Mouse (Mus musculus) common myeloid progenitor, adult 5-6 weeks (primary cell): Measurements from ENCODE around the gene Bdnf. TPM values are rescaled to one million over a fixed set of nuclear protein-coding genes. Genes with fewer than 3 reads are reported as not detected.
A peak's percentile ranks its signal among the peaks of the same experiment; 100 is the strongest.

ENCODE experiments used
- ATAC-seq: replicated peaks from 2 replicates; pipeline ENCODE4 v1.8.0; 2016; ENCODE audit warnings: low read depth, mild to moderate bottlenecking, moderate TSS enrichment, inconsistent platforms; ENCODE audit not compliant: poor library complexity, severe bottlenecking
- total RNA-seq: library from RNA; stranded (forward); fragments of 200-1000, 187-1606 nt; gene quantifications from 2 replicates; pipeline ENCODE4 v1.2.3, GENCODE M21; 2017

Gene Bdnf
- not detected in 2 replicates for total RNA-seq

DNA sequence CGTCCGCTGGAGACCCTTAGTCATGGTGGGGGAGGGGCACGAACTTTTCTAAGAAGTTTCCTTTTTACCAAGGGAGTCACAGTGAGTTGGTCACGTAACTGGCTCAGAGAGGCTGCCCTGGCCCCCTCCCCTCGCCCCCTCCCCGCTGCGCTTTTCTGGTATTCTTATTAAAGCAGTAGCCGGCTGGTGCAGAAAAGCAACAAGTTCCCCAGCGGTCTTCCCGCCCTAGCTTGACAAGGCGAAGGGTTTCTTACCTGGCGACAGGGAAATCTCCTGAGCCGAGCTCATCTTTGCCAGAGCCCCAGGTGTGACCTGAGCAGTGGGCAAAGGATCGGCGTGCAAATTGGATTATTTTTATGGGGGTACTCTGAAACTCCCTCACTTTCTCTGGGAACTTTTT is at the start of gene Bdnf:
Bdnf (plus strand) TSS at position 169 of the 400 bp plus-strand sequence.
- ATAC-seq, result no peak

DNA sequence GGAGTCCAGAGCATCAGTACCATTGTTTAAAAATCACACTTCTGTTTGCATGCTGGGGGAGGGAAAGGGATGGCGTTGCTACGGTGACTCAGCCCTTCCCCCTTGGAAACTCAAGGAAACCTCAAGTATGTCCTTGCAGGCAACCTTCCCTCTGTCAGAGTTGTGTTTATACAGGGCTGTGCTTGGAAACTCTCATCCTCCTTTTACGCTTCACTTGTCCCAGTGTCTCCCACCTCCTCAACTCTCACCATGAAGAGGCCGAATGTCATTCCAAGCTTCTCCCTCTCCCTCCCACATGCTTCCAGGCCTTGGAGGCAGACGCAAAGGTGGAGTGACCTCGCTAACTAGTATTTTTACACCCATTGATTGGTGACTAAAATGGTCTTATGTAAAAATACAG is 47.6 kb upstream of the Bdnf start:
- no peak for ATAC-seq

DNA sequence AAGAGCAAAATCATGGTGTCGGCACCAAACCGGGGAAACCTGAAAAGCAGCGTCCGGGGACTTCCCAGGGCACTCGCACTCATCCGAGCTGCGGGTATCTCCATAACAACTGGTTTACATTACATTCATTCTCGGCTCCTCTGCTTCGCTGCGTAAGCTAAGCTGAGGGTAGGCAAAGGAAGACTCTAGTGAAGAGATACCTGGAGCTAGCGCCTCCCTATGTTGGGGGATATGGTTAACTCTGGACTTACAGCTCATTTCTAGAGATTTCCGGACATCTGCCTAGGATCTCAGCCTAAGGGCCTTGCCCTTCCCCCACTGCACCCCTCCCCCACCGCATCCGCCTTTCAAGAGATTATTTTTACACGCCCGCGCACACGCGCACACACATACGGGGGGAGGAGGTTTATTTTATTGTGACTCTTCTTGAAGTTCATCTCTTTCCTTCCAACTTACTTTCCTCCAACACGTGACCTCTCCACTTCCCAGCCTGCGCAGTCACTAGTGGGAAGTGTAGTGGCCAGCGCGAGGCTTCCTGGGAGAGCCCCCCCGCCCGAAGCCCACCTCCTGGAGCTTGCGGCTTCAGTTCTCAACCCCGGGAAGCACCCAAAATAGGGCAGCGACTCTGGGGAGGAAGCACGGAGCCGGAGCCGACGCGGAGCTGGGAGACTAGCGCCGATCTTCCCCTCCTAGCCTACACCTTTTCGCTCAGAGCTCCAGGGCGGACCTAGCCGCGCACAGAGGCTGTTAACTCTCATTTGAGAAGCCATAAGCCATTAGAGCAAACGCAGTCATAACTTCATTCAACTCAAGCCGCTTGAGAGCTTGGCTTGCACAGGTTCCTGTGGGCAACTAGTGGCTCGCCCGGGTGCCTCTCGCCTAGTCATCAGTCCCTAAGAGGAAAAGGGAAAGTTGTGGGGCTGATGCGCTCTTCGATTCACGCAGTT is 718 bp upstream of the Bdnf start:
- 0 out of 2 replicates have a peak, but pooled peaks have one; percentile 6 for ATAC-seq

DNA sequence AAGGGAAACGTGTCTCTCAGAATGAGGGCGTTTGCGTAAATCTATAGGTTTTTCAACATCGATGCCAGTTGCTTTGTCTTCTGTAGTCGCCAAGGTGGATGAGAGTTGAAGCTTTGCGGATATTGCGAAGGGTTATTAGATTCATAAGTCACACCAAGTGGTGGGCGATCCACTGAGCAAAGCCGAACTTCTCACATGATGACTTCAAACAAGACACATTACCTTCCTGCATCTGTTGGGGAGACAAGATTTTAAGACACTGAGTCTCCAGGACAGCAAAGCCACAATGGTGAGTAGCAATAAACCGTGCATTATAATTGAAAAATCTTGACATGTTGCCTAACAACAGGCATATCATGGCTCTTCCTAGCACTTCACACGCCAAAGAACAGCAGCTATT is 551 bp downstream of the Bdnf start:
- ATAC-seq, result no peak

DNA sequence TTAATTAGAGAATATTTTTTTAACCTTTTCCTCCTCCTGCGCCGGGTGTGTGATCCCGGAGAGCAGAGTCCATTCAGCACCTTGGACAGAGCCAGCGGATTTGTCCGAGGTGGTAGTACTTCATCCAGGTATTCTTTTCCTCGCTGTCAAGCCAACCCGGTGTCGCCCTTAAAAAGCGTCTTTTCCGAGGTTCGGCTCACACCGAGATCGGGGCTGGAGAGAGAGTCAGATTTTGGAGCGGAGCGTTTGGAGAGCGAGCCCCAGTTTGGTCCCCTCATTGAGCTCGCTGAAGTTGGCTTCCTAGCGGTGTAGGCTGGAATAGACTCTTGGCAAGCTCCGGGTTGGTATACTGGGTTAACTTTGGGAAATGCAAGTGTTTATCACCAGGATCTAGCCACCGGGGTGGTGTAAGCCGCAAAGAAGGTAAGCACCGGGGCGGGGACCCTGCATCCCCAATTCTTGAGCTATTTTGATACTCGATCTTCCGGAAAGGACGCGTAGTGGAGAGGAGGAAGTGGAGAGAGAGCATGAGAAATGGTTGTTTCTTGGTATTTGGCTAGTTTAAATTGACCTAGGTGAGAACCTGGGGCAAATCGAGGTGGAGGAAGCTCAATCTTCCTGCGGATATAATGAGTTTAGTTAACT is 1.6 kb downstream of the Bdnf start:
- ATAC-seq, result peak; percentile 55

DNA sequence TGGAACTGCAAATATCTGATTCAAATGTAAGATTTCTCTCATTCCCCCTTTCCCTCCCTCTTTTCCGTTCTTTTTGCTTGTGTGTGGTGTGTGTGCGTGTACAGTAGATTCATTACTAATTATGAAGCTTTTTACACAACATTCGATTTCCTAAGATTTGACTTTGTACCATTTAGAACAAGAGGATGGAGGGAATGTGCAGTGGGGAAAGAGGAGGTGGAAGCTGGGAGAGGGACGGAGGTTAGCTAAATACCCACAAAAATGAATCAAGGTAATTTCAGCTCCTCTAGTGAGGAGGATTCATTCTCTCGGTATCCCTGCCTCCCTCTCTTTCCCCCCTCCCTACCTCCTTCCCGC is 2.1 kb downstream of the Bdnf start:
- ATAC-seq, result no peak

DNA sequence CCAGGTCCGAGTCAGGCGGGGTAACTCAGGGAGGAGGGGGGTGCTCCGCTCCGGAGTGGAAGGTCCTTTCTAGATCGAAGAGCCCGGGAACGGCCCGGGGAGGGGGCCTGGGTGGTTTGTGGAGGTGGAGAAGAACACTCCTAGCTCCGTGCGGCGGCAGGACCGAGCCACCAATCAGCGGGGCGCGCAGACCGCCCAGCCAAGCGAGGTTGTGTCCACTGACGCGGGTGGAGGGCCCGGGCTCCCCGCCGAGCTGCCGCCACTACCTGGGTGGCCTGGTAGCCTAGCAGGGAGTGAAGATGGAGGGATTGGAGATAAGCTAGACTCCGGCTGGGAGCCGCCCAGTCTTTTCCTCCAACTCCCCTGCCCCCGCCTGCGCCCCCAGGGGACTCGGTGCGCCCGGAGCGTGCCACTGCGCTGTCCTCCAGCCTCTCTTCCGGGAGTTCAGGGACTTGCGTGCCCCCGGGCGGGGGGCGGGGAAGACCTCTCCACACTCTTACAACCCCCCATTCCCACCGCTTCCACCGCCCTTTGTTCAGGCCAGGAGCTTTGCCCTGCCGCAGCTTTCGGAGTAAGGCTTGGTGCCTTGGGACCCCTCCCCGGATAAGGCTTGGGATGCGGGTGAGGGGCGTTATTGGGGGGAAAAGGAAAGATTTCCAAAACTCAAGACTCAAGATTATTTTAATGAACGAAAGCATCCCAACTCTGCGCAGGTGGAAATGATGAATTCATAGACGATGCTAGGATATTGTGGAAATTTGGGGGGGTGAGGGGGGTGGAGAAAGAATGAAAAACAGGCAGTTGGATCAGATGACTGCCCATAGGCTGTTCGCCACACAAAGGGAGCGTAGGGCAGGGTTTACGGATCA is 3.0 kb downstream of the Bdnf start:
- no peak for ATAC-seq

DNA sequence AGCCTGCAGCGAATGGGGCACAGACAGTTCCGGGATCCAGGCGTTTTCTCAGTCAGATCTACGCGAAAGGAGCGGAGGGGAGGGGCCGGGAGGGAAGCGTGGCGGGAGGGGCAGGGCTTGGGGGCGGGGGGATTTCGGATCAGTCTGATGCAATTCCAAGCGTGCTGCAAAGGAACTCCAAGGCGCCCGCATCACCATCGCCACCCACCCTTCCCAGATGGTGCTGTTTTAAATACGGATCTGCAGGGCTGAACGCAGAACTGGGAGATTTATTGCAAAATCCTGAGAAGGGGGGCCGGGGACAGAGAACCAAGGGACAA is 3.5 kb downstream of the Bdnf start:
- ATAC-seq, result 0 out of 2 replicates have a peak, but pooled peaks have one; percentile 12

DNA sequence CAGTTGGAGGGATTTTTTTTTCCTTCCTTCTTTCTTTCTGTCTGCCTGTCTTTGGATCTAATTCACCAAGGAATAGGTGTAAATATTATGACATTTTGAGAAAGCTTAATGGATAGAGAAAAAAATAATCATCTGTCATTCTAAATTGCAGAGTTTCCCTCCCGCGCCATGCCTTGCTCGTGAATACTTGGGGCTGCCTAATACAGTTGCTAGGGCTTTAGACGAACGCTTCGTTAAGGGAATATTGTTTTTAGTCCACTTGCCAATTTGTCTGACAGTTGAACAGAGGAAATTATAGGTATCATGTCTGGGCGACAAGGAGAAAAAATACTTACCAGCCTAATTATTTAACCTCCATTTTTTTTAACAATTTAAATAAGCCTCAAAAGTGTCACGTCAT is 4.0 kb downstream of the Bdnf start:
- ATAC-seq, result no peak

DNA sequence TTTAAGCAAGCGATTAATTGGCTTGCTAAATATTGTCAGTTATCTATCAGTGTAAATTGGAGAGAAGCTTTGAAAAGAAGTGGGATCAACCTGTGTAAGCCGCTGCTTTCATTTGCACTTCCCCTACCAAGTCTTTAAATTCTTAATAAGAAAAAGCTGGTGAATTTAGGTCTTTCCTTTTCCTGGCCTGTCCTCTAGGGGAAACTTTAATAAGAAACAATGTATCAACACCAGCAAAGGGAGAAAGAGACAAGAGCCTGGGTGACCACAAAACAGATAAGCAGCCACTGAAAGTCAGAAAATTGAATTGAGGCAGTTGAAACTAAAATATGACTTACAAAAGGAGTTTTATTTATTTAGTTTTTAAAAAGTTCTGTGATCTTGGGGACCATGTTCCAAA is 4.9 kb downstream of the Bdnf start:
- no peak for ATAC-seq

DNA sequence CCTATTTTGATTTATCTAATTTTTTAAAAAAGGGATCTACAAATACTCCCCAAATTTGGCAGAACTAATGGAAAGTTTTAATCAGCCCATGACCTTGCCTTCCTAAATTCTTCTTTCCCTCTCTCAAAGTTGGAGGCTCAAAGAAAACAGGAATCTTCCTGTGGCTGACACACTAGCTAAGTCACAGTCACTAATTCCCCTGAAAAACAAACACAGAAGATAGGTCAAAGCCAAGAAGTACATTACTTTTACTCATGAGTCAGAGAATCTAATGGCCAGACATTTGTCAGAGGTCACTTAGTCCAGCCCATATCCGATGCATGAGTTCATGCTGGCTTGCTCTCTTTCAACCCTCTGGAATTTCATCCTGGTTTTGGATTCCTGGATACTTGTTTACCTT is 6.6 kb downstream of the Bdnf start:
- ATAC-seq, result no peak

DNA sequence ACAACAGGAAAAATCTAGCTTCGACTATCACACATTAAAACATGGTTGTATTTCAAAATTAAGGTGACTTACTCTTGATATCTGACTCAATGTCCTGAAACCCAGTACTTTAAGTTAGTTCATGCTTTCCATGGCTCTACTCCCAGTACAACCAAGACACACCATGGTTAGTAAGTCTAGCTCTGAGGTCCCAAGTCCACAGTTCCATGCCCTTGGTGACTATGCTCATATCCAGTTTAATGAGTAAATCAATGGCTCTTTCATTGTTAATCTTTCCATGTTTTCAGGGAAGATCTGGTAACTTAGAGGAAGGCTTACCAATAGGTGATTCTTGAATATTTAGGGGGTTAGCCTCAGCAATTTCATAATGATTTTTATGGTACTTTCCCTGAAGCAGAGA is 14.2 kb downstream of the Bdnf start:
- no peak for ATAC-seq

DNA sequence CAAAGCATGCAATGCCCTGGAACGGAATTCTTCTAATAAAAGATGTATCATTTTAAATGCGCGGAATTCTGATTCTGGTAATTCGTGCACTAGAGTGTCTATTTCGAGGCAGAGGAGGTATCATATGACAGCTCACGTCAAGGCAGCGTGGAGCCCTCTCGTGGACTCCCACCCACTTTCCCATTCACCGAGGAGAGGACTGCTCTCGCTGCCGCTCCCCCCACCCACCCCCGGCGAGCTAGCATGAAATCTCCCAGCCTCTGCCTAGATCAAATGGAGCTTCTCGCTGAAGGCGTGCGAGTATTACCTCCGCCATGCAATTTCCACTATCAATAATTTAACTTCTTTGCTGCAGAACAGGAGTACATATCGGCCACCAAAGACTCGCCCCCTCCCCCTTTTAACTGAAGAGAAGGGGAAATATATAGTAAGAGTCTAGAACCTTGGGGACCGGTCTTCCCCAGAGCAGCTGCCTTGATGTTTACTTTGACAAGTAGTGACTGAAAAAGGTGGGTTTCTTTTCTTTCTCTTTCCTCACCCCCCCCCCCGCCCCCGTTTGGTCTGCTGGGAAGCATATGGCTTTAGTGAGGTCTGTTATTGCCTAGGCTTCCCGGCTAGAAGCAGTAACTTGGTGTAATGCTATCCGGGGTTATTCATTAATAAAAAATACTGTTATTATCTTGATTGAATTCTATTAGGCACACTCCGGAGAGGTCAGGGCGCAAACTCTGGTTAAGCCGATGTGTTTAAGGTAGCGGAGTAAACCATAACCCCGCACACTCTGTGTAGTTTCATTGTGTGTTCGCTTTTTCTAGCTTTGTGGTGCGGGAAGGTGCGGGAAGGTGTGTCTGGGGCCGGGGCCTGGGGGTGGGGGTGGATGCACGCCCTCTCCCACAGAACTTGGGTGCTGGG is 18.0 kb downstream of the Bdnf start:
- ATAC-seq, result no peak

DNA sequence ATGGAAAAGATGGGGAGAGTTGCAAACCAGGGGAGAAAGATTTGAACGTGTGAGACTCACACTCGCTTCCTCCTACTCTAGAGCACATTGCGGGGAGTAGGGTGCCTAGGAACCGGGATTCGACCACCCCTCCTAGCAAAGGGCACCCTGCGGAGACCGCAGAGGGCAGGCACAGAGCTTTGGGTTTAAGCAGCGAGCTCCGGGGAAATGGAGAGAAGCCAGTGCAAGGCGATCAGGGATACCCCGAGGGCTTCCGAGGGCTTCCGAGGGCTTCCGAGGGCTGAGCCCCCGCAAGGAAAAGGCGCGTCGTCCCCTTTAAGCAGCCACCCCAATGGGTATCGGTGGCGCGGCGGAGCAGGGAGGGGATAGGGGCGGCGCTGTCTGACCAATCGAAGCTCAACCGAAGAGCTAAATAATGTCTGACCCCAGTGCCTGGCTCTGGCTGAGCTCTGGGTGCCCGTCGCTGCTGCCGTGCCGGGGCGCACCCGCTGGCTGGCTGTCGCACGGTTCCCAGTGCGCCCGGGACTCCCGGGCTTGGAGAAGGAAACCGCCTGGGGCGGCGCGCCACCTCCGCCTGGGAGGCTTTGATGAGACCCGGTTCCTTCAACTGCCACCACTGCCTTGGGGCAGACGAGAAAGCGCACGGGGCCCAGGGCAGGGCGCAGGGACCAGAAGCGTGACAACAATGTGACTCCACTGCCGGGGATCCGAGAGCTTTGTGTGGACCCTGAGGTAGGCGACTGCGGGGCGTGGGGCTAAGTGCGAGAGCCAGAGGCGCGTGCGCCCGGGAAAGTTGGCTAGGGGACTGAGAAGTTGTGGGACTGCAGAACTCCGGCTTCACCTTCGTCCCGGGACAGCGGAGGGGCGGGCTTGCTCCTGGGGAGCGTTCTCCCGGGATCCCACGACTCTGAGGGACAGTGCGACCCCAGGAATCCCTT is 18.9 kb downstream of the Bdnf start:
- no peak; the same call in 1 of the 2 replicates for ATAC-seq

DNA sequence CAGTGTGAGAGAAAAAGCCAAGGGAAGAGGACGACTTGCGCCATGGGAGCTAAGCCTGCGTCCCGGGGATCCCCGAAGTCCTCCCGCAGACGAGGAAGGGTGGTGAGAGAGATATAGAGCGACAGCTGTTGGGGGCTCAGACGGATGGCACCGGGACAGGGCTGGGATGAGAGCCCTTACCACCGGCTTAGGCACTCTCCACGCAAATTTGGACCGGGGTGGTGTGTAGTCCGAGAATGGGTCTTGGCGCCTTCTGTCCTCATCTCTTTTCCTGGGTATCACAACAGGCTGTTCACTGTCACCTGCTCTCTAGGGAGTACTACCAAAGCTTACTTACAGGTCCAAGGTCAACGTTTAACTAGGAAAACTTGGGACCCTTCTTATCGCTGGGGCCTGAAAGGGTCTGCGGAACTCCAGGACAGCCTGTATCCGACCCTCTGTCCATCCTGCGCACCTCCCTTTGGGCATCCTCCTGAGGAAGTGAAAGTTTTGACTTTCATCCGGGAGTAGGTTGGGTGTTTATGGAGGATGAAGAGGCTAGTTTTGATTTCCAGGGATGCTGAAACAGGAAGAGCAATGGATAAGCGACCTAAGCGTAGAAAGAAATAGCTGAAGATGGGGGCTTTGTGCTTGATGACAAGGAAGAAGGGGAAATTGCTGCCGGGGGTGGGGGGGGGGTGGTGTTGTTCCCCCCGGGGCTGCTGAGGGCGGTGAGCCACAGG is 19.8 kb downstream of the Bdnf start:
- ATAC-seq, result no peak

DNA sequence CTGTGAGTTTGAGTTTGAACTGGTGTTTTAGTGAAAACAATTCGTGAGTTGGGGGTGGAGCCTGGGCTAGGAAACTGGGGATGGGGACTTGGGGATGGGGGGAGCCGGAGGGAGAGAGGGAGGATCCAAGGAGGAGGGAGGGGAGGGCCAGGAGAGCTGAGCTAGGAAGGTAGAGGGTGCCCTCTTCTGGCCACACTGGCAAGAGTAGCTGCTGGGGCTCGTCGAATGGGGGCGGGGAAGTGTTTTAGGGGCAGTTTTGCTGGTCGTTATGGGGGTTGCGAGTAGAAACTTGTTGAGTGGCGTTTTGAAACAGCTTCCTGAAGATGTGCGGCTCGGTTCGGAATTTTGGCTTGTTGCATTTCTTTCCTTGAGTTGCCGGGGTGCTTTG is 20.3 kb downstream of the Bdnf start:
- peak; percentile 62; the same call in 1 of the 2 replicates for ATAC-seq

DNA sequence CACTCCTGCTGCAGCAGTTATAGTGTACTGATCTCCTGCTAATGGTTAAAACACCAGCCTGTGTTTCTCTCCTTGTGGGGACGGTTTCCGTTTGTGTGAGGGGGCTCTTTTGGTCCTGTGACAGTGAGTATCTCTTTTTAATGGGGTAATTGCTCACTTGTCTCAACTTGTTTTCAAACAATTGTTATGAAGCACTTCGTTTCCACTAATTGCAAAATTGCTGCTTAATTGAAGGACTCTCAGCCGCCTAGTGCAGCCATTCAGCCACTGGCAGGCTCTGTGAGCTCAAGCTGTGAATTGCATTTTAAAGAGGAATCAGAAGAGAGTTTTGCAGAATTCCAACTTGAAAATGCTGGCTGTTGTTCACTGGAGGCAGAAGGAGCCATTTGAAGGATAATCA is 22.7 kb downstream of the Bdnf start:
- no peak for ATAC-seq

DNA sequence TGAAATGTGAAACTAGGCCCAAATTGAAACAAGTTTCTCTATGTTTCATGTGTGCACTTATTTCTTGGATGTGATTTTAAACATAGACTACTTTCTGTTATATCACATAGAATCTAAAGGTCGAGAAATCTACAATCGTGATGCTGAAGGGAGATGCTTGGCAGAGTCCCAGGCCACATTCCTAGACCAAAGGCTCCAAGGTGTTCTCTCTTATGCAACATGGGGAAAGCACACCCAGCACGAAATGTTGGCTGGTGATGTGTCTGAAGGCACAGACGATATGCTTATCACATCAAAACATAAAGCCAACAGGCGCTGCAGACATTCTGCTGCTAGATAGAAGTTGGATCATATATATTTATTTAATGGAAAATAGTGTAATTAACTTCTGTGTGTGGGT is 25.8 kb downstream of the Bdnf start:
- no peak for ATAC-seq
